Comparison of ENCODE assay signal across 17 mouse cellular contexts in genomic region chr1:153357218-153357617, GRCm38 (mm10).
"Had no signal": no experiment of that assay in that cellular context is flagged by ENCODE, and none has a peak within 500 bp of the region (broad histone marks: within the 10 kb centered on the region; RNA-seq: fewer than 3 reads in every experiment).

No protein-coding gene starts in this region.

- H3K4me2 ChIP-seq: lung, embryonic 15.5 days; midbrain, embryonic 11.5 days; midbrain, embryonic 13.5 days; midbrain, embryonic 15.5 days; neural tube, embryonic 12.5 days; stomach, embryonic 15.5 days had no signal

- H3K27me3 ChIP-seq: lung, embryonic 15.5 days; midbrain, embryonic 15.5 days; neural tube, embryonic 12.5 days; stomach, embryonic 15.5 days had no signal

- H3K36me3 ChIP-seq: lung, embryonic 15.5 days; midbrain, embryonic 13.5 days; midbrain, embryonic 15.5 days; neural tube, embryonic 12.5 days; stomach, embryonic 15.5 days had no signal

- H3K9ac ChIP-seq: lung, embryonic 15.5 days; midbrain, embryonic 13.5 days; midbrain, embryonic 15.5 days; neural tube, embryonic 12.5 days; stomach, embryonic 15.5 days had no signal

- DNase-seq: lung, adult 2 months; lung, postnatal 14 days; lung, postnatal 36 days; right cerebral cortex, postnatal 14 days; thymus, adult 2 months; thymus, postnatal 25 days; thymus, postnatal 4 days had no signal

- H3K27ac ChIP-seq: lung, embryonic 15.5 days; macrophage; midbrain, embryonic 13.5 days; midbrain, embryonic 15.5 days; neural tube, embryonic 12.5 days; stomach, embryonic 15.5 days; stomach, postnatal 0 days had no signal

- ATAC-seq: lung, postnatal 0 days; midbrain, embryonic 13.5 days; midbrain, embryonic 15.5 days had no signal

- H3K4me1 ChIP-seq: midbrain, embryonic 15.5 days; neural tube, embryonic 12.5 days; stomach, embryonic 15.5 days had no signal

- H3K9me3 ChIP-seq: lung, embryonic 15.5 days; megakaryocyte, embryonic 14.5 days; midbrain, embryonic 13.5 days; midbrain, embryonic 15.5 days; neural tube, embryonic 12.5 days; stomach, embryonic 15.5 days had no signal

- H3K4me3 ChIP-seq: lung, embryonic 15.5 days; megakaryocyte, embryonic 14.5 days; midbrain, embryonic 13.5 days; midbrain, embryonic 15.5 days; neural tube, embryonic 12.5 days; stomach, embryonic 15.5 days had no signal
